Mouse (Mus musculus) small intestine, adult 2 months (tissue): ENCODE measurements at regions not wholly inside any gene's neighbourhood (a gene's known extent, or its start where the extent isn't known, plus 50 kb on each side); places are given as distances from the start of the nearest gene placed in this dataset.

Experiments used
- CTCF ChIP-seq: fragments of 200-500 bp; IDR thresholded peaks from 2 replicates; pipeline ENCODE4 v1.5.1; 2012; ENCODE audit warnings: low read depth, mild to moderate bottlenecking, control low read depth, inconsistent platforms, low read length, moderate library complexity, mixed read lengths; ENCODE audit not compliant: insufficient replicate concordance, insufficient read length; ENCODE audit errors: extremely low read depth
- POLR2A ChIP-seq: fragments of 200-500 bp; IDR thresholded peaks from 2 replicates; pipeline ENCODE4 v1.6.1; 2012; ENCODE audit warnings: low read depth, mild to moderate bottlenecking, control low read depth, inconsistent platforms, low read length, moderate library complexity

- TF ChIP-seq CTCF (no peak), POLR2A (no peak)
These were observed 59.2 kb downstream of the Ier5 start for GRCm38 (mm10) chr1:155040086-155040726.
